14 mouse cellular contexts compared by ENCODE assay signal in the genomic region with DNA sequence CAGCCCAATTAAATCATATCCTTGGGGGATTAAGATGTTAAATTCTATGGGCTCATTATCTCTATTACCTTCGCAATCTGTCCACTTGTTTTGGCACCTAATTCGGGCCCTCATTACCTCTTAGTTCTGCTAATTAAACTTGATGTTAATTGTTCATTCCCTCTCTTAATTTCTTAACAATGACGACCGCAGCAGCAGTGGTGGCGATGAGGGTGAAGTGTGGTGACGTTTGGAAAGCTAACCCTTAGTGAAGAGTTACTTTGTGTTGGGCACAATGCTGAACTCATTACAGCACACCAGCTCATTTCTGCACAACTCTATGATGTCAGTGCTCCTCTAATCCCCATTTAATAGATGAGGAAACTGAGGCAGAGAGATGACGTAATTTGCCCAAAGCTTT.
"Had no signal": no experiment of that assay in that cellular context is flagged by ENCODE, and none has a peak within 500 bp of the region (broad histone marks: within the 10 kb centered on the region; RNA-seq: fewer than 3 reads in every experiment).

No protein-coding gene starts in this region.

- H3K27me3 ChIP-seq: liver, embryonic 15.5 days; neural tube, embryonic 13.5 days; stomach, embryonic 15.5 days had no signal

- H3K9me3 ChIP-seq: limb, embryonic 10.5 days; liver, embryonic 15.5 days; neural tube, embryonic 13.5 days; stomach, embryonic 15.5 days had no signal

- H3K4me2 ChIP-seq: liver, embryonic 11.5 days; liver, embryonic 15.5 days; neural tube, embryonic 13.5 days; stomach, embryonic 15.5 days had no signal

- ATAC-seq: lung, postnatal 0 days had no signal

- H3K36me3 ChIP-seq: liver, embryonic 15.5 days; neural tube, embryonic 13.5 days had no signal

- H3K27ac ChIP-seq: left cerebral cortex, adult 2 months; limb, embryonic 10.5 days; liver, embryonic 15.5 days; neural tube, embryonic 13.5 days; stomach, embryonic 15.5 days had no signal

- DNase-seq: kidney, postnatal 25 days; lung, adult 2 months; lung, postnatal 36 days; midbrain, embryonic 14.5 days; right cerebral cortex, postnatal 4 days; thymus, adult 2 months; thymus, postnatal 25 days had no signal

- H3K9ac ChIP-seq: liver, embryonic 15.5 days; neural tube, embryonic 13.5 days; stomach, embryonic 15.5 days had no signal

- H3K4me3 ChIP-seq: left cerebral cortex, adult 2 months; limb, embryonic 10.5 days; liver, embryonic 15.5 days; neural tube, embryonic 13.5 days; stomach, embryonic 15.5 days had no signal

- H3K4me1 ChIP-seq: liver, embryonic 15.5 days had no signal
